Mouse (Mus musculus) gastrocnemius, postnatal 25 days (tissue): ENCODE measurements around the gene Rftn1. TPM values are rescaled to one million over a fixed set of nuclear protein-coding genes. Genes with fewer than 3 reads are reported as not detected.

Experiments used
- DNase-seq: peaks from one replicate; pipeline ENCODE4 v3.0.0; 2022
- total RNA-seq, 2 experiments: library from RNA; stranded (reverse); gene quantifications; 1 replicate in 1 of 2; 2 replicates in 1 of 2; pipeline ENCODE4 v1.2.3; 2021

Gene Rftn1
- total RNA-seq, 2 experiments from 2014 or later, result 27.3 to 35.0 TPM

- no peak for DNase-seq
Measured at GRCm38 (mm10) chr17:49981591-49981990, 208.9 kb downstream of the Rftn1 start.

DNA sequence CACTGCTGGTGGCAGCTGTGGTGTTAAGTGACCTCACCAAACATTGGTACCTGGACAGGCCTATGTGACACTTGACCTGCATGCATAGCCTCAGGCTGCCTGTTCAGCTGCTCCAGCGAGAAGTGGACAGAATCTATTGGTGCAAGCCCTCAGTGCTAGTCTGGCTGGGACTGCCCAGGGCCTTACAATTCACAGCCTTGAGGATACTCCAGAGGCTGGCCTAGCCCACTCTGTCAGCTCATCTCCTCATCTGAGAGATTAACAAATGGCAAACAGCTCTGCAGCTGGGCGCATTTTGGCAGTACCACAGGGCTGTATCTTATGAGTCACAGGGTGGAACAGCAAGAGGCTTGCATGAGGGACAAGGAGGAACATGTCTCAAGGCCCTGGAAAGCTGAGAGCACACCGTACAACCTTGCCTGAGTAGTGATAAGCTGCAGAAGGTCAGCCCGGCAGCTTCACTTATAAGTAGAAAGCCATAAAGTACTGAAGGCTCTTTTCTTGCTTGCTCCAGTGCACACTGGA lies 210.7 kb downstream of the Rftn1 start:
- DNase-seq, result no peak

DNA sequence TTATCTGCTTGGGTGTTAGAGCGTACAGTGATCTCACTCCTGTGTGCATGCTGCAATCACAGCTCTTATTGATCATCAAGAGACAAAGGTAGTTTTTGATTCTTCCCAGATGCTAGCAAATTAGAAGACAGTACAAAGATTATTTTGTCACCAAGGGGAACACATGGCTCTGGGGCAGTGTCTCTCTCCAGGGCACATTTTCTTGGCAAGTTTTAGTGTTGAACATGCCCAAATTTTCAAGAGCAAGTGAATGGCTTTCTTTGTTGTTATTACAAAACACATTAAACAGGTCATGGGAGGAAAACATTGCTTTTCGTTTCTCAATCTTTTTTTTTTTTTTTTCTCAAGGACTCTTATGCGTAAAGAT lies 213.1 kb downstream of the Rftn1 start:
- DNase-seq, result no peak

- no peak for DNase-seq
Measured at GRCm38 (mm10) chr17:49976678-49977423, 213.6 kb downstream of the Rftn1 start.

GRCm38 (mm10) chr17:49975481-49975880 lies 215.0 kb downstream of the Rftn1 start:
- no peak for DNase-seq

GRCm38 (mm10) chr17:49974996-49975395 lies 215.5 kb downstream of the Rftn1 start:
- DNase-seq, result no peak

DNA sequence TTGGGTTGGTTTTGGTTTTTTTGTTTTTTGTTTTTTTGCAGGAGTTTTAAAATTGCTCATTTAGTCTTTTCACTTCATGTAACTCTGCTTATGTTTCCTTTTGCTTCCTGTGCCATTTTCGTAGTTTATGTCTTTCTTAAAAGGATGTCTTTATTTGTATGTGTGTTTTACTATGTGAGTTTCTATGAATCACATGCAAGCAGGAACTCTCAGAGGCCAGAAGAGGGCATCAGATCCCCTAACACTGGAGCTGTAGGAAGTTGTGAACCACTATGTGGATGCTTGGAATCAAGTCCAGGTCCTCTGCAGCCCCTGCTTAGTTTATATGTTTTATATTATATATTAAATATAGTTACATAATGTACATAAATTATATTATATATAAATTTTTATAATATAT lies 218.3 kb downstream of the Rftn1 start:
- DNase-seq, result no peak

GRCm38 (mm10) chr17:49971057-49971456 lies 219.4 kb downstream of the Rftn1 start:
- DNase-seq, result no peak

- DNase-seq, result no peak
Measured at GRCm38 (mm10) chr17:49968467-49969207, 221.8 kb downstream of the Rftn1 start.

DNA sequence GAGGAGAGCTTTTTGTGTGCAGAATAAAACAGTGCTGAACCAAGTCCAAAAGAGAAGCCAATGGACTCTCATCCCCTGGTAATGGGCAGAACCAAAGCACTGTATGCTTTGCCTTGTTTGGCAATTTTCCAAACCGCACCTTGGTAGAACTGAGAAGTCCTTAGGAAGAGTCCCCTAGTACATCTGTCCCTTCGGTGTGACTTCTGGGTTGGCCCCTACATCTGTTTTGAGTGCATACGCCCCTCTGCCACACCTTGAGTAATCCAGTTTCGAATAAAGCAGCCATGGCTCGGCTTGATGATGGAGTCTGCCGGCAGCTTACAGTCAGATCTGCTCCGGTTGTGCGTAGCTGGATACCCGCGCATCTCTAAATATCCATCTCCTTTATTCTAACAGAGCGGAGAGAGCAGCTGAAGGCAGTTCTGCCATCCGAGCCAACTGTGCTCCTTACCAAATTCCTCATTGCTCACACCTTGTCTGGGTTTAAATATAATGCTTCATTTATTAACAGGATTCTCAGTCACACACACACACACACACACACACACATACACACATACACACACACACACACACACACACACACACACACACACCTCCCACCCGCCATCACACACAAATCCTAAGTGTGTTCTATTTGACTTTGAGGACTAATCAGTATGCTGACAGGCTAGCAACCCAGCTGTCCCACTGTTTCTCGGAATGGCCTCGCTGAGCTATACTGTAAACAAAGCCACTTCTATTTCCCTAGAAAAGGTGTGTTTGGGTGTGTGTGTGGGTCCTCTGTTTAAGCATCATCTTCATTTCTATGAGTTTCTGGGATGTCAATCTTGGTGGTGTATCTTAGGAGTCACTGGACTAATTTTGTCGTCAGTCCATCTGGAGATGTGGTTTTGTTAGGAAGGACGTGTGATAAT lies 224.4 kb downstream of the Rftn1 start:
- DNase-seq, result no peak

DNA sequence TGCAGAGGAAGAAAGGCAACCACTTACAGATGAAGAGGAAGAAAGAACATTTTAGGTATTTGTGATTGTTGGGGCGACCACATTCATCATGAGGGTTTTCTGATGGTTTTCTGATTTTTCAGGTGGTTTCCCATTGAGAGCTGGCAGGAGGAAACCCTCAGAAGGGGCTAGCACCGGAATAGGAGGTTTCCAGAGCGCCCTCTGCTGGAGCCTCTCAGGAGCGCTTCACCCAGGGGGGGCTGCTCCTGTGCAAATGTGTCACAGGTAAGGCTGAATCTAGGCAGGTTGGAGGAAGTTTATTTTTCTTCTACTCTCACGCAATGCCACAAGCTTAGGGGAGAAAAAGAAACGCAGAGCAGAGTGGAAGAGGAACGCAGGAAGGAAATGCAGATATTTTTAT lies 225.4 kb downstream of the Rftn1 start:
- no peak for DNase-seq

- DNase-seq, result no peak
Measured at GRCm38 (mm10) chr17:49964471-49964870, 226.0 kb downstream of the Rftn1 start.

DNA sequence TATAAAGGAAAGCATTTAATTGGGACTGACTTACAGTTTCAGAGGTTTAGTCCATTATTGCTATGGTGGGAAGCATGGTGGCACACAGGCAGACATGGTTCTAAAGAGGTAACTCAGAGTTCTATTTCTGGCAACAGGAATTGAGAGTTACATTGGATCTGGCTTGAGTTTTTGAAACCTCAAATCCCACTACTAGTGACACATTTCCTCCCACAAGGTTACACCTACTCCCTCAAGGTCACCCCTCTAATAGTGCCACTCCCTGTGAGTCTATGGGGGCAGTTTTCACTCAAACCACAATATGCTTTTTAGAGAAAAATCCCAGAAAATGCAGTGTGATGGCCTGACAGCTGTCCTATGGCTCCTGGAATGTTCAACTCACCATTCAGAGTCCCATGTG lies 231.5 kb downstream of the Rftn1 start:
- DNase-seq, result no peak

DNA sequence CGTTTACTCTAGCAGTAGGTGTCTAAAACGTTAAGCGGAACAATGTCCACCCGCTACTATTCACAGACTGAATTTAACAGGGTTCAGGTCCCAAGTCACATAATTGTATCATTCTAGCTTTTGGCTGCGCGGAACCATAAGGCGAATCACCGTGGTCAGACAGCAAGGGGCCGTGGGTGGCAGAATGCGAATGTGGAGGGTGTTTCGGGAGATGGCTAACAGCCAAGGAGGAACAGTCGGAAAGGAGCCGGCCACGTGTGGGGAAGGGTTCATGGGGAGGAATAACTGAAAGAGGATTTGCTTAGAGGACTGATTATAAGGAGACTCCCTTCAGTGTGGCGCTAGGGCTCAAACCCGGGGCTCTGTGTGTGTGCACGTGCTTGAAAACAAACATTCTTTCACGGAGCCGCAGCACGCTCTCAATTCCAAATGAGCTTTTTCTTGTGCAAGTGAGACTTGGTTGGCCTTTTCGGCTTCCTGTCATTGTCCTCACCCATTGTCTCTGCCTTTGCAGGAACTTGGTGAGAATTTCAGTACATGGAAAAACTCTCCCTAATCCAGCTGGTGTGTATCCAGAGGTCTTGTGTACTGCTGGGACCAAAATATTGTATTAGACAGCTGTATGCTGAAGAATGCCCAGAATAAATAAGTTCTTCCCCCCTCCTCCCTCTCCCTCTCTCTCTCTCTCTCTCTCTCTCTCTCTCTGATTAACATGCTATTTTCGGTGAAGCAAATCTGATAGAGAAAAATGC lies 238.4 kb downstream of the Rftn1 start:
- DNase-seq, result peak; percentile 15

DNA sequence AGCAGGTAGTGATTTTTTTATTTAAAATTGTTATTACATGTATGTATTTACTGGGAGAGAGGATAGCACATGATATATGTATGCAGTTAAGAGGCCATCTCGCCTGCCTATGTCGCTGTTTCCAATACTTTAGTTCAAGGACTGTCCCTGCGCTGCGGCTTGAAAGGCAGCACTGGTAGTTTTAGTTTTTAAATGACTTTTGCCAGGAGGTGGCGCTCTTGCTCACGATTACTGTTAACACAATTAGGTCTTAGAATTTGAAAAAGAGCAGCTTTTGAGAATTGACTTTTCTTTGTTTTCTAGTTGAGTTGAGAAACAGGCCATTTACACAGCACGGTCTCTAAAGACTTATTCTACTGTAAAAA lies 239.0 kb downstream of the Rftn1 start:
- peak; percentile 18 for DNase-seq

DNA sequence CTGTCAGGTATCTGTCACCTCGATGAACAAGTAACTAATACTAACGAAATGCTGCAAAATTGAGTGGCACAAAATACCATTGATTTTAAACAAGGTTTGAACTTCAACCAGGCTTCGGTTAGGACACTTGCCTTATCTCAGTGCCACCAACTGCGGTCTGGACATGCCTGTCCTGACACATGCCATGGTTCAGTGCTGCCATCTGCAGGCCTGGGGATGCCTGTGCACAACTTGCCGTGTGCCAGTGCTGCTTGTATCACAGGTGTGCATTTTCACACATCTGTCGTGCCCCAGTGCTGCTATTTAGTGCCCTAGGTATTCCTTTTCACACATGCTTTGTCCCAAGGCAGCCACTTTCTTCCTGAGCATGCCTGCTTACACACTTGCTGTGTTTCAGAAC lies 247.8 kb downstream of the Rftn1 start:
- DNase-seq, result no peak

Other genes starting within 250 kb of the Rftn1 start
- under 1 TPM in 1 of 2 experiments, not detected in 1; 0.54 TPM for gene Dazl, start 103.0 kb upstream of the Rftn1 start, total RNA-seq